28 mouse cellular contexts compared by ENCODE assay signal in genomic region chr16:51811073-51811472, GRCm38 (mm10).
DNase-seq lines count a peak whose midpoint lies in the region; ATAC-seq and TF ChIP-seq lines count a peak whose summit lies in the region.
"Had no signal": no experiment of that assay in that cellular context is flagged by ENCODE, and none has a peak within 500 bp of the region (broad histone marks: within the 10 kb centered on the region; RNA-seq: fewer than 3 reads in every experiment).

No protein-coding gene starts in this region.

- WGBS in embryonic facial prominence, embryonic 14.5 days = 77% methylated on average over 1 of the region's 1 CpGs
- WGBS in embryonic facial prominence, embryonic 10.5 days = 91% methylated on average over 1 of the region's 1 CpGs
- WGBS in lung, embryonic 14.5 days = 43% methylated on average over 1 of the region's 1 CpGs
- 63% methylated on average over 1 of the region's 1 CpGs for WGBS in lung, postnatal 0 days
- WGBS in limb, embryonic 15.5 days = 70% methylated on average over 1 of the region's 1 CpGs

- no peak for TF ChIP-seq CTCF in lung, embryonic 14.5 days (IDR thresholded peaks at IDR 0.05; ENCODE audit: low read depth)
- no peak for TF ChIP-seq CTCF in lung, postnatal 0 days (IDR thresholded peaks at IDR 0.05)

- no peak overlapping the region for H3K27ac ChIP-seq in embryonic facial prominence, embryonic 14.5 days (replicated peaks; ENCODE audit: low read depth, low read length)
- no peak overlapping the region for H3K27ac ChIP-seq in embryonic facial prominence, embryonic 10.5 days (replicated peaks)
- no peak overlapping the region for H3K27ac ChIP-seq in lung, embryonic 14.5 days (ENCODE audit: low read depth)
- H3K27ac ChIP-seq in lung, postnatal 0 days (ENCODE audit: low read length) = no peak overlapping the region
- no peak overlapping the region for H3K27ac ChIP-seq in limb, embryonic 15.5 days
- H3K27ac ChIP-seq: embryonic facial prominence, embryonic 12.5 days; embryonic facial prominence, embryonic 15.5 days; forebrain, embryonic 10.5 days; forebrain, embryonic 12.5 days had no signal

- H3K27me3 ChIP-seq in embryonic facial prominence, embryonic 14.5 days (replicated peaks; ENCODE audit: control insufficient read depth, insufficient read depth, low read length) = no peaks in the 10 kb centered on the region
- H3K27me3 ChIP-seq in embryonic facial prominence, embryonic 10.5 days (replicated peaks; ENCODE audit: low read depth, poor library complexity, severe bottlenecking) = no peaks in the 10 kb centered on the region
- no peaks in the 10 kb centered on the region for H3K27me3 ChIP-seq in lung, embryonic 14.5 days (ENCODE audit: insufficient read depth, low read length)
- H3K27me3 ChIP-seq in lung, postnatal 0 days (replicated peaks; ENCODE audit: insufficient read depth, low read length) = no peaks in the 10 kb centered on the region
- H3K27me3 ChIP-seq in limb, embryonic 15.5 days = no peaks in the 10 kb centered on the region
- H3K27me3 ChIP-seq: CH12.LX; embryonic facial prominence, embryonic 12.5 days; embryonic facial prominence, embryonic 15.5 days; forebrain, embryonic 12.5 days; Patski had no signal

- peak; percentile 60; the same call in 1 of the 2 replicates for ATAC-seq in embryonic facial prominence, embryonic 14.5 days (ENCODE audit: low read depth)
- ATAC-seq in lung, embryonic 14.5 days (ENCODE audit: insufficient read depth) = peak; percentile 56; the same call in 1 of the 2 replicates
- peak; percentile 93 for ATAC-seq in lung, postnatal 0 days
- peak; percentile 52; the same call in 1 of the 2 replicates for ATAC-seq in limb, embryonic 15.5 days (ENCODE audit: insufficient number of reproducible peaks, low FRiP score, low TSS enrichment, low read depth)
- ATAC-seq: CD4-positive, CD25-positive, alpha-beta regulatory T cell, adult 4 months; forebrain, embryonic 14.5 days; forebrain, embryonic 16.5 days; Patski had no signal

- no peaks in the 10 kb centered on the region for H3K36me3 ChIP-seq in embryonic facial prominence, embryonic 14.5 days (ENCODE audit: control insufficient read depth, insufficient read depth, low read length)
- H3K36me3 ChIP-seq in embryonic facial prominence, embryonic 10.5 days (replicated peaks) = no peaks in the 10 kb centered on the region
- H3K36me3 ChIP-seq in lung, embryonic 14.5 days (ENCODE audit: insufficient read depth) = no peaks in the 10 kb centered on the region
- no peaks in the 10 kb centered on the region for H3K36me3 ChIP-seq in lung, postnatal 0 days (ENCODE audit: insufficient read depth, low read length)
- H3K36me3 ChIP-seq in limb, embryonic 15.5 days = no peaks in the 10 kb centered on the region
- H3K36me3 ChIP-seq: embryonic facial prominence, embryonic 12.5 days; embryonic facial prominence, embryonic 15.5 days; forebrain, embryonic 10.5 days; forebrain, embryonic 12.5 days; G1E had no signal

- peak; percentile 77 for TF ChIP-seq EP300 in lung, postnatal 0 days (IDR thresholded peaks at IDR 0.05)

- H3K9me3 ChIP-seq in embryonic facial prominence, embryonic 14.5 days (ENCODE audit: control insufficient read depth, low read length) = no peaks in the 10 kb centered on the region
- H3K9me3 ChIP-seq in embryonic facial prominence, embryonic 10.5 days = no peaks in the 10 kb centered on the region
- no peaks in the 10 kb centered on the region for H3K9me3 ChIP-seq in lung, embryonic 14.5 days (ENCODE audit: low read depth, low read length)
- H3K9me3 ChIP-seq in lung, postnatal 0 days (ENCODE audit: low read length) = no peaks in the 10 kb centered on the region
- H3K9me3 ChIP-seq in limb, embryonic 15.5 days = no peaks in the 10 kb centered on the region
- H3K9me3 ChIP-seq: embryonic facial prominence, embryonic 12.5 days; embryonic facial prominence, embryonic 15.5 days; forebrain, embryonic 10.5 days; forebrain, embryonic 12.5 days had no signal

- DNase-seq in embryonic facial prominence, embryonic 14.5 days (ENCODE audit: low spot score) = peak; percentile 49
- DNase-seq in embryonic facial prominence, embryonic 10.5 days (ENCODE audit: low spot score) = no peak
- peak; percentile 2 for DNase-seq in lung, embryonic 14.5 days
- DNase-seq in lung, postnatal 10 days = no peak
- peak; percentile 69 for DNase-seq in lung, postnatal 0 days (ENCODE audit: low spot score)
- DNase-seq in lung, adult 18-20 months = no peak
- DNase-seq: adrenal gland, adult 2 months; adrenal gland, postnatal 10 days; adrenal gland, postnatal 25 days; B cell, adult 2 months; cerebellum, adult 11 months; cerebellum, adult 18-20 months; cerebellum, adult 8-10 months; cerebellum, adult 9-11 months; cerebellum, postnatal 36 days; embryo, embryonic 11 days had no signal

- no peaks in the 10 kb centered on the region for H3K4me1 ChIP-seq in embryonic facial prominence, embryonic 14.5 days (ENCODE audit: control insufficient read depth, insufficient read depth, low read length)
- no peaks in the 10 kb centered on the region for H3K4me1 ChIP-seq in embryonic facial prominence, embryonic 10.5 days
- no peaks in the 10 kb centered on the region for H3K4me1 ChIP-seq in lung, embryonic 14.5 days (ENCODE audit: insufficient read depth)
- H3K4me1 ChIP-seq in lung, postnatal 0 days (ENCODE audit: insufficient read depth, low read depth, low read length) = no peaks in the 10 kb centered on the region
- H3K4me1 ChIP-seq in limb, embryonic 15.5 days = no peaks in the 10 kb centered on the region
- H3K4me1 ChIP-seq: embryonic facial prominence, embryonic 12.5 days; embryonic facial prominence, embryonic 15.5 days; forebrain, embryonic 10.5 days; forebrain, embryonic 12.5 days had no signal

- no peak overlapping the region for H3K9ac ChIP-seq in embryonic facial prominence, embryonic 14.5 days (ENCODE audit: low read depth, low read length)
- no peak overlapping the region for H3K9ac ChIP-seq in lung, embryonic 14.5 days
- no peak overlapping the region for H3K9ac ChIP-seq in lung, postnatal 0 days (replicated peaks; ENCODE audit: low read depth)
- no peak overlapping the region for H3K9ac ChIP-seq in limb, embryonic 15.5 days
- H3K9ac ChIP-seq: embryonic facial prominence, embryonic 12.5 days; embryonic facial prominence, embryonic 15.5 days; forebrain, embryonic 12.5 days had no signal

- no peak overlapping the region for H3K4me2 ChIP-seq in embryonic facial prominence, embryonic 14.5 days (ENCODE audit: low read depth, low read length)
- no peak overlapping the region for H3K4me2 ChIP-seq in lung, embryonic 14.5 days
- no peak overlapping the region for H3K4me2 ChIP-seq in lung, postnatal 0 days (replicated peaks; ENCODE audit: low read depth, low read length)
- no peak overlapping the region for H3K4me2 ChIP-seq in limb, embryonic 15.5 days
- H3K4me2 ChIP-seq: embryonic facial prominence, embryonic 12.5 days; embryonic facial prominence, embryonic 15.5 days; forebrain, embryonic 12.5 days had no signal

- H3K4me3 ChIP-seq in embryonic facial prominence, embryonic 14.5 days (ENCODE audit: low read depth, low read length) = no peak overlapping the region
- no peak overlapping the region for H3K4me3 ChIP-seq in embryonic facial prominence, embryonic 10.5 days
- no peak overlapping the region for H3K4me3 ChIP-seq in lung, embryonic 14.5 days (ENCODE audit: low read depth, low read length)
- H3K4me3 ChIP-seq in lung, postnatal 0 days (ENCODE audit: low read depth, low read length) = no peak overlapping the region
- H3K4me3 ChIP-seq in limb, embryonic 15.5 days = no peak overlapping the region
- H3K4me3 ChIP-seq: embryonic facial prominence, embryonic 12.5 days; embryonic facial prominence, embryonic 15.5 days; erythroblast, embryonic 14.5 days; forebrain, embryonic 10.5 days; forebrain, embryonic 12.5 days had no signal

Comparison
In these comparisons a context has a peak if more than half of its experiments do, and no peak if none do; other contexts are left out.
1. DNase-seq: peak in embryonic facial prominence, embryonic 14.5 days (single experiment), lung, embryonic 14.5 days (single experiment) and lung, postnatal 0 days (single experiment); none in embryonic facial prominence, embryonic 10.5 days (single experiment), lung, postnatal 10 days (single experiment) and lung, adult 18-20 months (0 of 2).
2. Peak in every context shown above with its lines, with median percentiles within 50 percentile points of each other: ATAC-seq.